Mouse (Mus musculus) ES-Bruce4 (cell line): ENCODE data around the gene Cdpf1.
A peak's percentile ranks its signal among the peaks of the same experiment; 100 is the strongest.

Source experiments
- CTCF ChIP-seq: IDR thresholded peaks from one replicate; pipeline ENCODE4 v1.8.1; 2011; ENCODE audit warnings: low read depth, low read length
- EP300 ChIP-seq: IDR thresholded peaks from 2 replicates; pipeline ENCODE4 v1.6.1; 2011; ENCODE audit warnings: low read depth, low read length; ENCODE audit not compliant: insufficient read depth
- POLR2A ChIP-seq: IDR thresholded peaks from one replicate; pipeline ENCODE4 v1.8.1; 2011; ENCODE audit warnings: low read length; ENCODE audit not compliant: insufficient read depth

DNA sequence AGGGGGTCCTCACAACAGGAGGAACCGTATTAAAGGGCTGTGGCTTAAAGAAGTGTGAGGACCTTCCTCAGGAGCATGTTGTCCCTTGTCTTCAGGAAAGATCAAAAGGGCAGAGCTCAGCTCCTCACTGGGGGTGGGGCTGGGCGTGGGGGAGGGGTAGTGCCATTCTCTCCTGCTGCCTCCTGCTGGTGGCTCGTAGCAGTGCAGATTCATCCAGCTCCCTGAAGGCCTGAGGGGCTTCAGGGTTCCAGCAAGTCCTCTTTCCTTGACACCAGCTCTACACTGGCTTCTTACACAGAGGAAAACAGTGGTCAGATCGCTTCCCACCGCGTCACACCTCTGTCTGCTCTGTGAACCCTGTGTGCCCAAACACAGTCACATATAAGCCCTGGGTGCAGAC lies 29.5 kb upstream of the Cdpf1 start:
- TF ChIP-seq POLR2A = no peak
- TF ChIP-seq EP300 = no peak
- TF ChIP-seq CTCF = peak; percentile 74
